Mouse (Mus musculus): ENCODE results near the gene Gm11037.

GRCm38 (mm10) chr2:131097087-131097486 lies 36.2 kb upstream of the Gm11037 start:
- TF ChIP-seq CTCF (IDR thresholded peaks at IDR 0.05; ENCODE audit: low read depth, low read length), result no peak
- TF ChIP-seq EP300 (IDR thresholded peaks at IDR 0.05; ENCODE audit: insufficient read depth, low read depth, low read length), result no peak
